Mouse (Mus musculus): ENCODE data around the gene Rnf43. TPM values are rescaled to one million over a fixed set of nuclear protein-coding genes. Genes with fewer than 3 reads are reported as not detected.
A peak's percentile ranks its signal among the peaks of the same experiment; 100 is the strongest.

The Rnf43 gene
- polyA plus RNA-seq, 1 experiment from 2014 or later = 4.4 TPM

DNA sequence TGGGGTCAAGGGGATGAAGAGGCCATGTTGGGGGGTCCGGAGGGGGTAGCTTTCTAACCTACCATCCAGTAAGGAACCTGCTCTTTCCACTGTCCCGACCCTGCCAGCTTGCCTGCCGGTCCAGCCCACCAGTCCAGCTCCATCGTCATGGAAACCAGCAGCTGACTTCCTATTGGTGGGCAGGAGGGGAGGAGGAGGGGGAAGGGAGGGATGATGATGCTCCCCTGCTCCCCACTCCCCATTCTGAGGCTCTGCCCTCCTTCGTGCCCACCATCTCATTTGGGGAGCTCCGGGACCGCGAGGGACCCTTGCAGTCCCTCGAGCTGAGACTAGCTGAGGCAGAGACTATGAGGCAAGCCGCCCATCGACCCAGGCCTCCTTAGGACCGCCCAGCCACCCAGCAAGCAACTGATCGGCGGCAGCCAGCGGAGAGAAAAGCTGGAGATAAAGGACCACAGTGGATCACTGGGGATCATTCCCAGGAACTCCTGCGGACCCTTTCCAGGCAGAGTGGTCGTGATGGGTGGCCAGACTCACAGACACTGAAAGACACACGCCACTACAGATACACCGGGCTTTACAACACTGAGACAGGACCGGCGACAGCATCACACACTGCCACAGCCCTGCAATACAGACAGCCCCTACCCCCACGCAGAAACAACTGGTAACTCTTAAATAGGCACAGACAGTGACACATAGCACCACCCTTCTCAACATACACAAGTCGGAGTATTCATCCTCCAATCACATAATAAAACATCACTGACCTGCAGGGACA, 98.0 kb downstream of the Rnf43 start, which contains the start of gene Tspoap1:
Gene Tspoap1 (plus strand): TSS at position 241 of the 781 bp plus-strand sequence.
- no peaks in the 10 kb centered on the region for H3K9me3 ChIP-seq (replicated peaks)
- H3K4me2 ChIP-seq (replicated peaks) = peak within 1 kb of the TSS; percentile 97
- WGBS = 7% methylated on average over 23 of the region's 23 CpGs
- H3K36me3 ChIP-seq = no peaks in the 10 kb centered on the region
- peak within 1 kb of the TSS; percentile 84 for H3K27ac ChIP-seq
- peak within 1 kb of the TSS; percentile 85 for H3K9ac ChIP-seq
- peak within 1 kb of the TSS; percentile 71 for H3K4me3 ChIP-seq
- peak; percentile 72 for ATAC-seq (ENCODE audit: low FRiP score)
- H3K4me1 ChIP-seq = peaks cover 45% of the 10 kb centered on the region
- H3K27me3 ChIP-seq = peaks cover 58% of the 10 kb centered on the region

DNA sequence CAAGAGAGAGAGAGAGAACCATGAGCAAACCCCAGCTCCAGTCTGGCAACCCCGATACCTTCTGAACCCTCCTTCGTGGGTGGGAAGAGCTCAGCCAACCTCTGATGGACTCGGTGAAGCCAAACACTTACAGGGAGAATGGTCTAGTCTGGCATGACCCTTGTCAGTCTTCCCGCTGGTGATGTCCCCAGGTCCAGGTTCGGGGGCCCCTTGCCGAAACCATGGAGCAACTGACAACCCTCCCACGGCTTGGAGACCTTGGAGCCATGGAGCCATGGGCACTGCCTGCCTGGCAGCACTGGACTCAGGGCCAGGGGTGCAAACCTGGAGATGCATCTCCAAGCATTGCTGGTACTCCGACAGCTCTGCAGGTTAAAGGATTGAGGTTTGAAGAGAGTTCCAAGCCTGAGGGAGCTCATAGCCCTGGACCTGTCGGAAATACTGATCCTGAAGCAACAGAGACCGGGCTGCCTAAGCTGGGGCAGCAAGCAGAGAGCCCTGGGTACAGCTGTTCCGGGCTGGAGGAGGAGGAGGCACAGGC, 98.7 kb downstream of the Rnf43 start:
- Histone ChIP-seq H3K4me2 (replicated peaks) (peak overlapping the region; percentile 97), H3K9me3 (replicated peaks) (no peaks in the 10 kb centered on the region), H3K36me3 (no peaks in the 10 kb centered on the region), H3K27me3 (peaks cover 65% of the 10 kb centered on the region), H3K4me3 (peak overlapping the region; percentile 71), H3K9ac (peak overlapping the region; percentile 85), H3K4me1 (peaks cover 45% of the 10 kb centered on the region), H3K27ac (no peak overlapping the region)
- no peak for ATAC-seq (ENCODE audit: low FRiP score)
- WGBS = 67% methylated on average over 11 of the region's 11 CpGs

DNA sequence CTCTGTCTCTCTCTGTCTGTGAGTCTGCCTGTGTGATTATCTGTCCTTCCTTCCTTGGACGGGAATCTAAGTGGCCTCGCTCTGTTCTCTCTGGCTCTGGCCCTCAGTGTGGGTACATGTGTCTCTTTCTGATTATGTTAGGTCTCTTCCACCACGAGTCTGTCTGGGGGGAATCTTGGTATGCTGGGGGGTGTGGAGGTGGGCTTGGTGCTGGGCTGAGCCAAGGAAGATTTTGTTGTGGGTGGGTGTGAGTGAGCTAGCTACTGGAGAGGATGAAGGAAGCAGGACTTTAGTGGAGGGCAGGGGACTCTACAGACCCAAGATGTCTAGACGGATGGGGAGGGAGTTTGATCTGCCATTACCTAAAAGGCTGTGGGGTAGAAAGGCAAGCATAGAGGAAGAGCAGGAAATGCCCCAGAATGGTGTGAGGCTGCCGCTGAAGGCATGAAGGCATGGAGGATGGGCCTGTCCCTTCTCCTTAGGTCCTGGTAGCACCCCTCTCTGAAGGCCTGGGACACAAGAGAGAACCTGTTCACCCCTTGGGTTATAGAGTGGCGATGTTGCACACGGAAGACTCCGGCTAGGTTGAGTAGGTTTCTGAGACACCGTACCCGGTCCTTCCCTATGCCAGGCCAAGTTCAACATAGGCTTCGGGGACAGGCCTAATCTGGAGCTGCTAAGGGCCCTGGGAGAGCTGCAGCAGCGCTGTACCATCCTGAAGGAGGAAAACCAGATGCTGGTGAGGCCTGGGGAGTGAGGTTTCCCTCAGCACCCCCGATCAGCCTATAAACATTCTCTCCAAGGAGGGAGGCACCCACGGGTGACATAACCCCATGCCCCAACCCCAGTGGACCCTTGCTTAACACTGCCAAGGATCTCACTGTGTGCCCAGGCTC, 99.5 kb downstream of the Rnf43 start:
- no peak for ATAC-seq (ENCODE audit: low FRiP score)
- Histone ChIP-seq H3K4me1 (peaks cover 45% of the 10 kb centered on the region), H3K27ac (no peak overlapping the region)

DNA sequence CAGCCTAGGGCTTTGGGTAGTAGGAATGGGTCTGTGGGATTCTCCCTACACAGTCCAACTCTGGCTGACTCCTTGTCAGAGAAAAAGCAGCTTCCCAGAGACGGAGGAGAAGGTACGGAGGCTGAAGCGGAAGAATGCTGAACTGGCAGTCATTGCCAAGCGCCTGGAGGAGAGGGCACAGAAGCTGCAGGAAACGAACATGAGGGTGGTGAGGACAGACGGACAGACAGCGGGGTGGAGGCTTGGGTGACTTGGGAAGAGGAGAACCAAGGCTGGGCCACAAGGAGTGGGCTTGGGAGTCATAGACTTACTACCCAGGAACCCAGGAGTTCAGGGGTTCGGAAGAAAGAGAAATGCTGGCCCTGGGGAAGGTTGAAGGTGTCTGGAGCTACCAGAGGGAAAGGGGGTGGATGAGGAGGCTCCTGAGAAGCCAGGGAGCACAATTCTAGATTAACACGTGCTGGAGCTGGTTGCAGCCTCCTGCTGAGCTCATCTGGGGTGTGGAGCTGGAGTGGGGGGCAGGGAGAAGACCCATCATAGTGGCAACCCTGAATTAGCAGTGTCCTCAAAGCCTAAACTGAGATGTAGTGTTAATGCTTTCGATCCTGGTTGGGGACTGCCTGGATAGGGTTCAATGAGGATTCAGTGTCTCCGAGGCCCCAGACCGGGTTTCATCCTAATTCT, 100.3 kb downstream of the Rnf43 start:
- 40% methylated on average over 12 of the region's 12 CpGs for WGBS
- peak overlapping the region; percentile 83 for H3K27ac ChIP-seq
- H3K27me3 ChIP-seq = peaks cover 70% of the 10 kb centered on the region
- H3K36me3 ChIP-seq = no peaks in the 10 kb centered on the region
- H3K4me3 ChIP-seq = peak overlapping the region; percentile 71
- no peak for ATAC-seq (ENCODE audit: low FRiP score)
- peaks cover 45% of the 10 kb centered on the region for H3K4me1 ChIP-seq
- H3K4me2 ChIP-seq (replicated peaks) = peak overlapping the region; percentile 97
- no peaks in the 10 kb centered on the region for H3K9me3 ChIP-seq (replicated peaks)
- peak overlapping the region; percentile 85 for H3K9ac ChIP-seq

More for the DNA sequence above, 99.5 kb downstream of the Rnf43 start:
- no peaks in the 10 kb centered on the region for H3K36me3 ChIP-seq
- H3K4me2 ChIP-seq (replicated peaks) = peak overlapping the region; percentile 97
- peak overlapping the region; percentile 71 for H3K4me3 ChIP-seq
- peaks cover 70% of the 10 kb centered on the region for H3K27me3 ChIP-seq
- H3K9me3 ChIP-seq (replicated peaks) = no peaks in the 10 kb centered on the region
- 75% methylated on average over 14 of the region's 14 CpGs for whole genome bisulfite sequencing
- H3K9ac ChIP-seq = peak overlapping the region; percentile 85

DNA sequence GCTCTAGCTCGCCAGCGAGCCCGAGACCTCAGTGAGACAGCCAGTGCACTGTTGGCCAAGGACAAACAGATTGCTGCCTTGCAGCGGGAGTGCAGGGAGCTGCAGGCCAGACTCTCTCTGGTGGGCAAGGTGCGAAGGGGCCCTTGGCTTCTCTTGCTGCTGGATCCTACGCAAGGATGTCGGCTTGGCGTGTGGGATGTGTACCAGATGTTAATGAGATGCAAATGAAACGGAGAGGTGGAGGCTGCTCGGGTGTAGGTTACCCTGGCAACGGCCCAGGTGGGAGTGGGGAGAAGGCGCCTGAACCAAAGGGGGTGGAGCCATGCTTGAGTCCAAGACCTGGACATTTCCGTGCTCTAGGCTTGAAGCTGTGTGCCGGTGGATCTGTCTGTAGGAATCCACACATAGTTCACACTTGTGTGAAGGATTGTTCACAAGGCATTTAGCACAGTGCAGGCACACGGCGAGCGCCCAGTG, 101.0 kb downstream of the Rnf43 start:
- peaks cover 45% of the 10 kb centered on the region for H3K4me1 ChIP-seq
- 1% methylated on average over 17 of the region's 17 CpGs for WGBS

DNA sequence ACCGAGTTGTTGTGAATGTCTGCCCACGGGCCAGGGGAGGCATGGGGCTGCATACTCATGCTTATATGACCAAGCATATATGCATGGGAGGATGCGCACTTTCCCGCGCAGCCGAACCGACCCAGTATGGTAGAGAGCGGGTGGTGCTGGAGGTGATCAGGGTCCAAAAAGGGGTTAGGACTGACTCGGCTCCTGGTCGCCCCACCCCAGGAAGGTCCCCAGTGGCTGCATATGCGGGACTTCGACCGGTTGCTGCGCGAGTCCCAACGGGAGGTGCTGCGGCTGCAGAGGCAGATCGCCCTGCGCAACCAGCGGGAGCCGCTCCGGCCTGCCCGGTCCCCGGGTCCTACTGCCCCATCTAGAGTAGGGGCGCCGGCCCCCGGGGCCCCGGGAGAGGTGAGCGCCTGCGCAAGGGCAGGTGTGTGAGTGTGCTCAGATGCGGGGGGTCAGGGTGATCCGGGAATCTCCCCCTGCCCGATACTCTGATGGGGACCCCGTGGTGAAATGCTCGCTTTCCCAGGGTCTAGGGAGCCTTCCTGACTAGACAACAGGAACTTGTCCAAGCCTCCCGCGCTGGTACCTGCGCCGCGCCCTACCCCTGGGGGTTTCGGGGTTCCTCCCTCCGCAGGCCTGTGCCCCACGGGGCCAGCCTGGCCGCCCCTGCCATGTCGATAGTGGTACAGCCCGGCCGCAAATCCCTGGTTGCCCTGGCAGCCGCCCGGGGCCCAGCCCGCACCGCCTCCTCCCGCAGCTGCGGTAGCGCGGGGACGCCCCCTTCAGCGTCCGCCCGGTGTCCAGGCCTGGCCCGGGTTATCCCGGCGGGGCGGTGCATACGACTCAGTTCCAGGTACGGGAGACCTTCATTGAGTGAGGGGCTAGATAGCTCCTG, 101.7 kb downstream of the Rnf43 start:
- Histone ChIP-seq H3K36me3 (peaks cover 6% of the 10 kb centered on the region; the same call in 1 of the 2 replicates), H3K9me3 (replicated peaks) (no peaks in the 10 kb centered on the region), H3K27ac (peak overlapping the region; percentile 83), H3K4me3 (peak overlapping the region; percentile 71), H3K4me1 (peaks cover 45% of the 10 kb centered on the region), H3K4me2 (replicated peaks) (peak overlapping the region; percentile 97), H3K9ac (peak overlapping the region; percentile 85), H3K27me3 (peaks cover 67% of the 10 kb centered on the region)
- under 1% methylated on average over 64 of the region's 65 CpGs for WGBS
- peak; percentile 39 for ATAC-seq (ENCODE audit: low FRiP score)

More for the DNA sequence above, 101.0 kb downstream of the Rnf43 start:
- Histone ChIP-seq H3K9me3 (replicated peaks) (no peaks in the 10 kb centered on the region), H3K36me3 (peaks cover 5% of the 10 kb centered on the region; the same call in 1 of the 2 replicates), H3K9ac (peak overlapping the region; percentile 85), H3K4me3 (peak overlapping the region; percentile 71), H3K27me3 (peaks cover 70% of the 10 kb centered on the region), H3K4me2 (replicated peaks) (peak overlapping the region; percentile 97), H3K27ac (peak overlapping the region; percentile 83)
- peak; percentile 71 for ATAC-seq (ENCODE audit: low FRiP score)

DNA sequence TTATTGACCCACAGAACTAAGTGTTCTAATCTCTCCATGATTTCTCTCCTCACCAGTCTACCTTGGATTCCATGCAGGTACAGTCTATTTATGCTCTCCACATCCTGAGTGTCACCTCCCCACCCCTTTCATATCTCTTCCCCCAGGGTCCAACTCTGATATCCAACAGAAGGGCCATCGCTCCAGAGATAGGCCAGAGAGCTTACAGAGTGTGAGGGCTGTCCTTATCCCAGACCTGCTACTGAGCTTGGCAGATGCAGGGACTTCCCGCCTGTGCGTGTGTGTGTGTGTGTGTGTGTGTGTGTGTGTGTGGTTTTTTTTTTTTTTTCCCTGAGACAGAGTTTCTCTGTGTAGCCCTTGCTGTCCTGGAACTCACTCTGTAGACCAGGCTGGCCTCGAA, 106.2 kb downstream of the Rnf43 start:
- WGBS = 88% methylated on average over 4 of the region's 4 CpGs
- no peak for ATAC-seq (ENCODE audit: low FRiP score)
- Histone ChIP-seq H3K27me3 (peaks cover 33% of the 10 kb centered on the region), H3K9ac (no peak overlapping the region), H3K4me2 (replicated peaks) (no peak overlapping the region), H3K4me3 (no peak overlapping the region), H3K9me3 (replicated peaks) (no peaks in the 10 kb centered on the region), H3K4me1 (peaks cover 16% of the 10 kb centered on the region), H3K27ac (no peak overlapping the region), H3K36me3 (peaks cover 34% of the 10 kb centered on the region)

DNA sequence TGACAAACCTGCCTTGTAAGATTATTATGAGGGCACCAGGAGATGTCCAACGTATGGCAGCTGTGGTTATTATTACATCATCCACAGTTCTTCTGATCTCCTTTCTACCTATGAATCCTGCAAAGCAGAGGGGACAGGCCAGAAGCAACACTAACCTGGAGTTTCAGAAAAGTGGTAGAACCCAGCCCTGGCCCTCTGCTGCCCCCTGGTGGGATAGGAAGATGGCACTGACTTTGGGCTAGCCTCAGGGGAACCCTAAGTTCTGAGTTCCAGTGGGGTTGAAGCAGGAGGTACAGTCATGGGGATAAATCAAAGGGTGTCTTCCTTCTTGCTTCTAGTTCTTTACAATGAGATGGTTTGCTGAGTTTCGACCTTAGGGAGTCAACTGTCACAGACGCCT, 108.5 kb downstream of the Rnf43 start:
- Histone ChIP-seq H3K9me3 (replicated peaks) (no peaks in the 10 kb centered on the region), H3K27ac (no peak overlapping the region), H3K36me3 (peaks cover 39% of the 10 kb centered on the region), H3K4me3 (no peak overlapping the region), H3K4me1 (no peaks in the 10 kb centered on the region), H3K9ac (no peak overlapping the region), H3K27me3 (peaks cover 12% of the 10 kb centered on the region), H3K4me2 (replicated peaks) (no peak overlapping the region)
- ATAC-seq (ENCODE audit: low FRiP score) = no peak
- WGBS = 58% methylated on average over 3 of the region's 3 CpGs

DNA sequence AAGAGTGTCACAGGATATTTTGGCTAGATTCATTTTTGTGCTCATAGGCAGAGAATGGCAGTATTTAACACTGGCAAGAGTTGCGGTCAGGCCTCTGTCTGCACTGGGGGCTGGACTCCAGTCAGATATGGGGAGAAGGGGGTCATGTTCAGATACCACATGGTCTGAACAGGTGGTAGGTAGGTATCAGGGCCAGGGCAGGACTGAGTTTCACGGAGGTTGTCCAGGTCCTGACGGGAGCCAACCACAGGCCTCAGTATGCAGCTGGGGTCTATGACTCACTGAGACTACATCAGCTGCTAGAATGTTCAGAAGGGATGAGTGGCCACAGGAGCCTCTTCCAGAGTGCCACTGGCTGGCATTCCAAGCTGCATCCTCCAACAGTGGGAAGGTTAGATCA, 109.8 kb downstream of the Rnf43 start:
- no peak overlapping the region for H3K27ac ChIP-seq
- no peaks in the 10 kb centered on the region for H3K9me3 ChIP-seq (replicated peaks)
- no peak overlapping the region for H3K4me2 ChIP-seq (replicated peaks)
- no peak overlapping the region for H3K9ac ChIP-seq
- H3K4me1 ChIP-seq = no peaks in the 10 kb centered on the region
- H3K36me3 ChIP-seq = peaks cover 39% of the 10 kb centered on the region
- WGBS = 91% methylated on average over 3 of the region's 3 CpGs
- no peak for ATAC-seq (ENCODE audit: low FRiP score)
- peaks cover 14% of the 10 kb centered on the region; the same call in 1 of the 2 replicates for H3K27me3 ChIP-seq
- H3K4me3 ChIP-seq = no peak overlapping the region

DNA sequence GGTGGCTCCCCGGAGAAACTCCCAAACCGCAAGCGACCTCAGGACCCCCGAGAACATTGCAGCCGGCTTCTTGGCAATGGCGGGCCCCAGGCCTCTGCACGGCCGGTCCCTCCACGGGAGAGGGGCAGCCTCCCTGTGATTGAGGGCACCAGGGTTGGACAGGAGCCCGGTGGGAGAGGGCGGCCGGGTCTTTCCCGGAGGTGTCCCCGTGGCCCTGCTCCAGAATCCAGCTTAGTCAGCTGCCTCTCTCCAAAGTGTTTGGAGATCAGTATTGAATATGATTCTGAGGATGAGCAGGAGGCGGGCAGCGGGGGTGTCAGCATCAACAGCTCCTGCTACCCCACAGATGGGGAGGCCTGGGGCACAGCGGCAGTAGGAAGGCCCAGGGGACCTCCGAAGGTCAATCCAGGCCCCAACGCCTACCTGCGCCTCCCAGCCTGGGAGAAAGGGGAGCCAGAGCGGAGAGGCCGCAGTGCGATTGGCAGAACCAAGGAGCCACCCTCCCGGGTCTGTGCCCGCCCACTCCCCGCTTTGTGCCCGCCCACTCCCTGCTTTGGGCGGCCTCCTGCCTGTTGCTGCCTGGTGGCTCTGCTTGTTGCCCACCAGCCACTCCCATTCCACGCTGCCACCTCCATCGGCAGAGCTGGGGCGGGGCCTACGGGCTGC, 115.7 kb downstream of the Rnf43 start:
- Histone ChIP-seq H3K9me3 (replicated peaks) (no peaks in the 10 kb centered on the region), H3K27me3 (peaks cover 27% of the 10 kb centered on the region; the same call in 1 of the 2 replicates), H3K4me1 (peaks cover 15% of the 10 kb centered on the region), H3K4me3 (peak overlapping the region; percentile 29), H3K36me3 (0 out of 2 replicates have a peak, but pooled peaks cover 8% of the 10 kb centered on the region), H3K27ac (no peak overlapping the region), H3K9ac (peak overlapping the region; percentile 59), H3K4me2 (replicated peaks) (peak overlapping the region; percentile 62)
- peak; percentile 70 for ATAC-seq (ENCODE audit: low FRiP score)
- 5% methylated on average over 32 of the region's 32 CpGs for WGBS
